Mouse (Mus musculus): ENCODE measurements at regions not wholly inside any gene's neighbourhood (a gene's known extent, or its start where the extent isn't known, plus 50 kb on each side); places are given as distances from the start of the nearest gene placed in this dataset.

- no peak for TF ChIP-seq CTCF (IDR thresholded peaks at IDR 0.05; ENCODE audit: borderline replicate concordance, extremely low read depth, insufficient read depth, insufficient read length)
- no peak for TF ChIP-seq POLR2A (IDR thresholded peaks at IDR 0.05; ENCODE audit: borderline replicate concordance, extremely low read depth, insufficient read depth, insufficient read length, poor library complexity, severe bottlenecking)
These were observed 148.7 kb upstream of the Robo1 start for GRCm38 (mm10) chr16:72159411-72159810.
